Mouse (Mus musculus) liver, embryonic 16.5 days (tissue): ENCODE data around the gene Thap7. TPM values are rescaled to one million over a fixed set of nuclear protein-coding genes. Genes with fewer than 3 reads are reported as not detected.
A peak's percentile ranks its signal among the peaks of the same experiment; 100 is the strongest.

Experiments used
- ATAC-seq: fragments of 200-750 bp; cut with Nextera tagmentation; 2 replicates; pipeline ENCODE4 v1.8.0; 2017; ENCODE audit warnings: low read depth, mild to moderate bottlenecking, moderate number of reproducible peaks, moderate library complexity
- H3K27ac ChIP-seq: fragments of 300-500 bp; sonication (generic); 2 replicates; pipeline ENCODE4 v1.5.1; 2014; ENCODE audit warnings: mild to moderate bottlenecking, low read length
- H3K27me3 ChIP-seq: fragments of 300-500 bp; sonication (generic); 2 replicates; pipeline ENCODE4 v1.6.1; 2014; ENCODE audit warnings: low read depth, low read length, mixed read lengths; ENCODE audit not compliant: control insufficient read depth, insufficient read depth
- H3K36me3 ChIP-seq: fragments of 300-500 bp; sonication (generic); 2 replicates; pipeline ENCODE4 v1.6.1; 2014; ENCODE audit warnings: mild to moderate bottlenecking; ENCODE audit not compliant: control insufficient read depth, insufficient read depth
- H3K4me1 ChIP-seq: fragments of 300-500 bp; sonication (generic); 2 replicates; pipeline ENCODE4 v1.6.1; 2014; ENCODE audit warnings: low read depth, low read length, mixed read lengths; ENCODE audit not compliant: control insufficient read depth
- H3K4me2 ChIP-seq: fragments of 300-500 bp; sonication (generic); 2 replicates; pipeline ENCODE4 v1.6.1; 2014; ENCODE audit warnings: low read depth, low read length, mixed read lengths
- H3K4me3 ChIP-seq: fragments of 300-500 bp; sonication (generic); 2 replicates; pipeline ENCODE4 v1.5.1; 2014; ENCODE audit warnings: low read depth, mild to moderate bottlenecking, low read length
- H3K9ac ChIP-seq: fragments of 300-500 bp; sonication (generic); 2 replicates; pipeline ENCODE4 v1.6.1; 2014; ENCODE audit warnings: low read depth, low read length
- H3K9me3 ChIP-seq: fragments of 300-500 bp; sonication (generic); replicated peaks from 2 replicates; pipeline ENCODE4 v1.6.1; 2016; ENCODE audit warnings: low read length; ENCODE audit not compliant: control insufficient read depth
- WGBS: fragments of 180-500 bp; shearing (Covaris S2); extraction: QIAGEN DNeasy Blood & Tissue Kit; methylation state at CpG from one replicate; pipeline ENCODE4 v1.1.7; 2014; ENCODE audit not compliant: insufficient replicate concordance; 5-methylcytosine and 5-hydroxymethylcytosine counted together
- polyA plus RNA-seq: library from polyadenylated mRNA; unstranded; fragments of >200 nt; fragmentation: Nextera tagmentation; extraction: Ambion mirVana; gene quantifications from 2 replicates; pipeline ENCODE4 v1.2.1, GENCODE M21; 2015

Thap7 gene
- polyA plus RNA-seq, 1 experiment from 2014 or later, result 21.1 TPM

DNA sequence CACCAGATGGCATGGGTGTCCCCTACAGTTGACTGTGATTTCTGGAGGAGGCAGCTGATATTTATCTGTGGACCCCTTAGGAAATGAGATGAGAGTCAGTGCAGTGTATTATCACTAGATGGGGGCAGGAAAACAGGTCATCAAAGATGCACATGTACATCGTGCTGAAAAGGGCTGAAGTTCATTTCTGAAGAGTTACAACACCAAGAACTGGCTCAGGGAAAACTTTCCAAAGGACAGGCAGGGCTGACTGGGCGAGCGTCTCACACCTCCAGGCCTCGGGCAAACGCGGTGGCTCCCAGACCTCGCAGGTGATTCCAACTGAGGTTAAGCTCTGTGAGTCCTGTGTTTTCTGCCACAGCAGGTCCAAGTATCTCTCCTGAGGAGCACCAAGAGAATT, 21.9 kb upstream of the Thap7 start:
- no peak overlapping the region for H3K4me2 ChIP-seq
- no peak overlapping the region for H3K9ac ChIP-seq
- peaks cover 23% of the 10 kb centered on the region for H3K4me1 ChIP-seq
- 57% methylated on average over 7 of the region's 7 CpGs for WGBS
- H3K4me3 ChIP-seq, result no peak overlapping the region
- H3K9me3 ChIP-seq, result no peaks in the 10 kb centered on the region
- ATAC-seq, result no peak
- no peaks in the 10 kb centered on the region for H3K36me3 ChIP-seq
- no peaks in the 10 kb centered on the region for H3K27me3 ChIP-seq
- no peak overlapping the region for H3K27ac ChIP-seq

DNA sequence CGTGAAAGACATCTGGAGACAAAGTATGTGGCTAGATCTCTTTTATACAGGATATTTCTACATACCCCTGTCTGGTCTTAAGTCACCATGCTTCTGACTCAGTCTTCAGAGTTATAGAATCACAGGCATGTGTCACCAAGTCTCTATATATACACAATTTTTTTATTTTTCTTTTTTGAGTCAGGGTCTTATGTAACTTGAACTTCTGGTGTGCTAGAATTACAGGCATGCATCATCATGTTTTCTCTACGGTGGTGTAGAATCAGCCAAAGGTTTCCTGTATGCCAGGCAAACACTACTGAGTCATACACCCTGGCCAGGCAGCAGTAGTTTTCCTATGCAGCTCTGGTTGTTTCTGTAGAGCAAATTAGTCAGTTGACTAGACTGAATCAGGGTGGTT, 11.7 kb upstream of the Thap7 start:
- Histone ChIP-seq H3K36me3 (no peaks in the 10 kb centered on the region), H3K27ac (no peak overlapping the region), H3K4me2 (no peak overlapping the region), H3K9ac (no peak overlapping the region), H3K4me1 (no peaks in the 10 kb centered on the region), H3K27me3 (peaks cover 3% of the 10 kb centered on the region; the same call in 1 of the 2 replicates), H3K4me3 (no peak overlapping the region), H3K9me3 (no peaks in the 10 kb centered on the region)
- 42% methylated on average over 2 of the region's 2 CpGs for WGBS
- ATAC-seq, result no peak

DNA sequence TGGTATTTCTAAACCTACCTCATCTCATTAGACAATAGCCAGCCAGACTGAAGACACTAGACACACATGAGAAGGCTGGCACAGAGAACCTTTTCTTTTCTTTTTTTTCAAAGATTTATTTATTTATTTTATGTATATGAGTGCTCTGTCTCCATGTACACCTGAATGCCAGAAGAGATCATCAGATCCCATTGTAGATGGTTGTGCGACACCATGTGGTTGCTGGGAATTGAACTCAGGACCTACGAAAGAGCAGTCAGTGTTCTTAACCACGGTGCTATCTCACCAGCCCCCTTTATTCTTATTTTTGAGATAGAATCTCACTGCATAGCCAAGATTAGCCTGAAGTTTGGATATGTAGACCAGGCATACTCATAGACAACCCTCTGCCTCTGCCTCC, 5.6 kb upstream of the Thap7 start:
- WGBS, result 76% methylated on average over 3 of the region's 3 CpGs
- Histone ChIP-seq H3K4me3 (no peak overlapping the region), H3K27me3 (peaks cover 3% of the 10 kb centered on the region; the same call in 1 of the 2 replicates), H3K9ac (no peak overlapping the region), H3K4me2 (no peak overlapping the region), H3K4me1 (peaks cover 2% of the 10 kb centered on the region), H3K9me3 (no peaks in the 10 kb centered on the region), H3K27ac (no peak overlapping the region), H3K36me3 (no peaks in the 10 kb centered on the region)
- ATAC-seq, result no peak

DNA sequence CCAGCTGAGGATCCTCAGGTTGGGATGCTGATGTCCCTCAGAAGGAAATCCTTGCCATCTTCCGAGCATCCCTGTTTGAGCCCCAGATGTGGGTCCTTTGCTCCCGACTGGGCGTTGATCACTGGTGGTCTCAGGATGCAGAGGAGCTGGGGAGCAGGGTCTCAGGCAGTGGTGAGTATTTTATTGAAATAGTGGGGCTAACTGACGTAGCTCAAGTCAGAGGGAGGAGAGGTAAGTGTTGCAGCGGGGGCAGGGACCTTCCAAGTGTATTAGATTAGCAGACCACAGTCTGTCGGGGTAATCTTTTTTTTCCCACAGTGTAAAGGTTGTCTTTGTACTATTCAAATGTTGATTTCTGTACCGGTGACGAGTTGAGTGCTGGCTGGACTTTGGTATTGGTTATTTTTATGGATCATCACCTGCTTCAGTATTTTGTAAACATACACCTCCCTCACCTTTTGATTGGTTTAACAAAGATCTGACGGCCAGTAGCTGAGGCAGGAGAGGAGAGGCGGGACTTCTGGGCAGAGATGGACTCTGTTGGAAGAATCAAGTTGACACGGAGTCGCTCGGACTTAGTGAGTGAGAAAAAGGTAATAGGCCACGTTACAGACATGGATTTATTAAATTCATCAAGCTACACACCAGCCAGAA, 1.9 kb upstream of the Thap7 start:
- 57% methylated on average over 14 of the region's 14 CpGs for WGBS
- Histone ChIP-seq H3K9ac (no peak overlapping the region), H3K9me3 (no peaks in the 10 kb centered on the region), H3K27ac (no peak overlapping the region), H3K4me2 (no peak overlapping the region), H3K4me1 (peaks cover 16% of the 10 kb centered on the region), H3K27me3 (no peaks in the 10 kb centered on the region), H3K36me3 (peaks cover 7% of the 10 kb centered on the region), H3K4me3 (no peak overlapping the region)
- ATAC-seq, result no peak

DNA sequence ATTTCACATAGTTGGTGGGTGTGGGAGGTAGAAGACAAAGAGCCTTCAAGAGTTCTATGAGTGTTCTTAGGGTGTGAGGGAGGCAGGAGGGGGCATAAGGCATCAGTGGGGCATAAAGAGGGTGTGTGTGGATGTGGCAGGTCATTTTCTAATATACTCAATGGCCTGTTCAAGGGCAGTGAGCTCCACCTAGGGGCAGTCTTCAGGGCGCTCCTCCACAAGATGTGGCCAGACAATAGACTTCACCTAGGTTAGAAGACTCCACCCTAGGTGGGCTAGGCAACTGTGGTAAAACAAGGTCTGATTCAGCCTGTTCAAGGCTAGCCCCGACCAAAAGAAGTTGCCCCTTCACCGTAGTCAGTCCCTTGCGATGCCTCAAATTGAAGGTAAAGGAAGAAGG, 1.3 kb upstream of the Thap7 start:
- Histone ChIP-seq H3K9ac (no peak overlapping the region), H3K27ac (no peak overlapping the region), H3K9me3 (no peaks in the 10 kb centered on the region), H3K27me3 (no peaks in the 10 kb centered on the region), H3K4me2 (no peak overlapping the region), H3K36me3 (peaks cover 13% of the 10 kb centered on the region), H3K4me3 (no peak overlapping the region), H3K4me1 (peaks cover 16% of the 10 kb centered on the region)
- WGBS, result 57% methylated on average over 4 of the region's 4 CpGs
- no peak for ATAC-seq

DNA sequence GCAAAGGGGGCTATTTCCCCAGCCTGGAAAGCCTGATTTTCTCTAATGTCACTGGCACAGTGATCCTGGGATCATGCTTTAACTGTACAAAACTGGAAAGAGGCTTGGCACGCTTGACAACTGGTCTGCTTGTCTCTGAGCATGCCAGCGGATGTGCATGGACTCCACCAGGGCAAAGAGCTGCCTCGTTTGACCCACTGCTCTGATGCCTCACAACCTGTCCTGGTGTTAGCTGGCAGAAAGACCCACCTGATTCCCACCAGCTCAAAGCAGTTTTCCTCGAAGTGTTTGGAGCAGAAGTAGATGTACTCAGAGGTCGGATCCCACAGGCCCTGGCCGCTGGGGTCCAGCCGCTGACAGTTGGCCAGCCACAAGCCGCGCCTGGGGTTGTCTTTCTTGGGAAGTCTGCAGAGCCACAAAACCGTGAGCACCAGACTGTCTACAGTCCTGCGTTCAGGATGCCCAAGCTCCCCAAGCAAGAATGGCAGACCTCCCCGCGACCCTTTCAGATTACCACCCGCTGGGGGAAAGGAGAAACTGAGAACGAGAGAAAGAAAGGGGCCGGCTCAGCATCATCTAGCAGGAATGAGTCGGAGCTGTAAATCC, 852 bp downstream of the Thap7 start:
- Histone ChIP-seq H3K27me3 (no peaks in the 10 kb centered on the region), H3K27ac (peak overlapping the region; percentile 96), H3K4me1 (peaks cover 16% of the 10 kb centered on the region), H3K4me2 (peak overlapping the region; percentile 96), H3K9me3 (no peaks in the 10 kb centered on the region), H3K36me3 (peaks cover 19% of the 10 kb centered on the region), H3K4me3 (peak overlapping the region; percentile 84), H3K9ac (peak overlapping the region; percentile 88)
- ATAC-seq, result no peak
- 9% methylated on average over 17 of the region's 17 CpGs for WGBS

DNA sequence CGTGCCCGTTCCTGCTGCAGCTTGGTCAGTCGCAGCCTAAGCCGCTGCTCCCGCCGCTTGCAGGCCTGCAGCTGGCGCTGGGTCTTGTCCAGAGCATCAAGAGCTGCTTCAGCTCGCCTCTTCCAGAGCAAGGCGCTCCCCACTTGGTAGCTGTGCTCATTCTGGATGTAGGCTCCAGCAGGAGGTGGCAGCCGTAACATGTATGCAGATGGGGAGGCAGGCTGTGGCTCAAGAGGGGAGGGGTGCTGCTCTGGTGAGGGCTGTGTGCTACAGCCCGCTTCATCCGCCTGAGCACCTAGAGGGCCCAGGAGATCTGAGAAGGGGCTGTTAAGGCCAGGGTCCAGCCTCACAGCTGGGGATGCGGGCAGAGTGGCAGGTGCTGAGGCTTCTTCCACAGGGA, 2.7 kb downstream of the Thap7 start:
- H3K9ac ChIP-seq, result no peak overlapping the region
- H3K27me3 ChIP-seq, result no peaks in the 10 kb centered on the region
- no peak for ATAC-seq
- 84% methylated on average over 13 of the region's 13 CpGs for whole genome bisulfite sequencing
- H3K27ac ChIP-seq, result no peak overlapping the region
- peaks cover 16% of the 10 kb centered on the region for H3K4me1 ChIP-seq
- no peaks in the 10 kb centered on the region for H3K9me3 ChIP-seq
- H3K36me3 ChIP-seq, result peaks cover 26% of the 10 kb centered on the region
- H3K4me2 ChIP-seq, result no peak overlapping the region
- H3K4me3 ChIP-seq, result no peak overlapping the region

DNA sequence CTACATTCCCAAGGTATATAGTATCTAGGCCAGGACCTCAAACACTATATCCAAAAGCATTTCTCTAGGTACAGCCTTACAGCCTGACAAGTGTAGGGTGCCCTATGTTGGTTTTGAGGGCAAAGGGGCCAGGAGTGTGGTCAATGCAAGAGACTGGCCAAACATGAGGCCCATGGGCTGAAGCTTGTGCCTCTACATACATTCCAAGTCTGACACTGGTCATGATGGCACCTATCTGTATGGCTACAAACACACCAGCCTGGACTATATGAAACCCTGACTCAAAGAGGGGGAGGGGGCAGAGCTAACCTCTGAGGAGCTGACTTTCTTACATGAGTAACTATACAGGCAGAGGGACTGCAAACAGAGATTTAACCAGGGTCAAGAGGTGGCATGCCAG, 3.3 kb downstream of the Thap7 start:
- H3K27ac ChIP-seq, result no peak overlapping the region
- no peak overlapping the region for H3K9ac ChIP-seq
- H3K36me3 ChIP-seq, result peaks cover 29% of the 10 kb centered on the region
- H3K4me3 ChIP-seq, result no peak overlapping the region
- peaks cover 16% of the 10 kb centered on the region for H3K4me1 ChIP-seq
- no peak overlapping the region for H3K4me2 ChIP-seq
- ATAC-seq, result no peak
- H3K27me3 ChIP-seq, result no peaks in the 10 kb centered on the region
- no peaks in the 10 kb centered on the region for H3K9me3 ChIP-seq

DNA sequence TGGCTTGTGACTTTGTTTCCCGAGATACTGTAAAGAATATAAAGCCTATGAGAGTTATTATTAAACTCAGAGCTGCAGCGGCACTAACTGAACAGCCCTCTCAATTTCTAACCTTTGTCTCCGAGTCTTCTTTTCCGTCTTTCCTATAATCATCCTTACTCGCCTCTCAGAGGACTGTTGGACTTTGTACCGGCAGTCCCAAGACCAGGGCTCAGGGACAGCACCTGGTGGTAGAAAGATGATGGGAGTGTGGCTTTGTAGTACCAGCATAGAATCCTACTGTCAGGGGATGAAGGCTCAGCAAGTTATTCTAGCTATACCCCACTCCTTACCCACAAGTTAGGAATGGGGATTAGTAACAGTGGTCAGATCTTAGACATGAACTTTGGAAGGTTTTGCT, 4.7 kb downstream of the Thap7 start:
- 70% methylated on average over 6 of the region's 6 CpGs for WGBS

More for the DNA sequence above, 4.7 kb downstream of the Thap7 start:
- Histone ChIP-seq H3K4me1 (peaks cover 11% of the 10 kb centered on the region), H3K4me2 (no peak overlapping the region), H3K9me3 (no peaks in the 10 kb centered on the region), H3K4me3 (no peak overlapping the region), H3K27ac (no peak overlapping the region), H3K9ac (no peak overlapping the region), H3K27me3 (no peaks in the 10 kb centered on the region), H3K36me3 (peaks cover 33% of the 10 kb centered on the region)
- ATAC-seq, result no peak
